Mouse (Mus musculus) bone marrow, adult 2 months (tissue): ENCODE data around the gene Kifc1.
A peak's percentile ranks its signal among the peaks of the same experiment; 100 is the strongest.

Source experiments
- CTCF ChIP-seq: fragments of 200-500 bp; IDR thresholded peaks from 2 replicates; pipeline ENCODE4 v1.5.1; 2011; ENCODE audit warnings: low read length, control low read depth; ENCODE audit not compliant: control insufficient read depth, insufficient read depth
- POLR2A ChIP-seq: fragments of 200-500 bp; IDR thresholded peaks from 2 replicates; pipeline ENCODE4 v1.6.1; 2011; ENCODE audit warnings: low read depth, mild to moderate bottlenecking, control low read depth, low read length, borderline replicate concordance; ENCODE audit not compliant: control insufficient read depth

DNA sequence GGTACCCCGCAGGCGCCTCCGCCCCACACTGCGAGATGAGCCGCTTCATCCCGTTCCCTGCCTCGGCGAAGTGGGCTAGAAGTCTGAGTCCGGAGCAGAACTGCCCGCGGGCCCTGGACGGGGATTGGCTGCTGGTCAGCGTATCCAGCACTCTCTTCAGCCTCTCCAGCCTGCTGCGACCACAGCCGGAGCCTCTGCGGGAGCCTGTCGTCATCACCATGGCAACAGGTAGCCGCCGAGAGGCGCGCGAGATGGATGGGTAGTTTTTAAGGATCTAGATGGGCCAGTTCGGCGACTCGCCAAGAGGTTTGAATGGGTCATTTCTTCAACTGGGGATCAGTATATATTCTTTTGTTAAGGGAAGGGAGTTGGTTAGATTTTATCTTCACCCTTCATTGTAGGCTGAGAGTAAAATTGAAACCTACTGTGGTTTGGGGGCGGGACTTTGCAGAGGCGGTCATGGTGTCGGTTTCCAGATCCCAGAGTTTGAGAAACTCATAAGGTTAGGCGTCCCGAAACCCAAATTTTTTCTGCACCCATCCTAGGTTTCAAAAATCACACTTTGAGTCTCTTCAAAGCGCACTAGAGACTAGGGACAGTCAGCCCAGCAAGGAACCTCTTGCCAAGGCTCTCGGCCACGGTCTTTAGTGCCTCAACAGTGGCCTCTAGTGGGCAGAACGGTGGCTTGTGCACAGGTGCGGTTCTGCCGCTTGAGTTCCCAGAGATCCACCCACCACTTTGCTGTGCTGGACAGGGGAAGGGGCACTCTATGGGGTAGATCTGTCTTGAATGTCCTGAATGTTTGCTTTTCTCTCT is 30.0 kb upstream of the Kifc1 start:
- TF ChIP-seq CTCF (peak; percentile 95), POLR2A (peak; percentile 24; the same call in 1 of the 2 replicates)
